Mouse (Mus musculus) limb, embryonic 12.5 days (tissue): Measurements from ENCODE around the gene C87436. TPM values are rescaled to one million over a fixed set of nuclear protein-coding genes. Genes with fewer than 3 reads are reported as not detected.
"Not testable (repeated sequence)": the region's sequence is repeated elsewhere in the genome, so short reads cannot be mapped to it uniquely, and the experiment has no call there.

Experiments used
- ATAC-seq: fragments of 200-750 bp; cut with Nextera tagmentation; 2 replicates; pipeline ENCODE4 v1.8.0; 2017; ENCODE audit warnings: low read depth, moderate TSS enrichment; ENCODE audit not compliant: insufficient number of reproducible peaks, insufficient read depth, low FRiP score, low TSS enrichment
- H3K27ac ChIP-seq: fragments of 300-500 bp; sonication (generic); 2 replicates; pipeline ENCODE4 v1.5.1; 2016; ENCODE audit warnings: mild to moderate bottlenecking, moderate library complexity
- H3K27me3 ChIP-seq: fragments of 300-500 bp; sonication (generic); 2 replicates; pipeline ENCODE4 v1.6.1; 2016; ENCODE audit warnings: mild to moderate bottlenecking, moderate library complexity
- H3K36me3 ChIP-seq: fragments of 300-500 bp; sonication (generic); 2 replicates; pipeline ENCODE4 v1.6.1; 2016; ENCODE audit warnings: mild to moderate bottlenecking, moderate library complexity
- H3K4me1 ChIP-seq: fragments of 300-500 bp; sonication (generic); replicated peaks from 2 replicates; pipeline ENCODE4 v1.6.1; 2016
- H3K4me2 ChIP-seq: fragments of 300-500 bp; sonication (generic); 2 replicates; pipeline ENCODE4 v1.6.1; 2016; ENCODE audit warnings: mild to moderate bottlenecking, moderate library complexity
- H3K4me3 ChIP-seq: fragments of 300-500 bp; sonication (generic); replicated peaks from 2 replicates; pipeline ENCODE4 v1.5.1; 2016; ENCODE audit warnings: mild to moderate bottlenecking
- H3K9ac ChIP-seq: fragments of 300-500 bp; sonication (generic); replicated peaks from 2 replicates; pipeline ENCODE4 v1.6.1; 2016; ENCODE audit warnings: mild to moderate bottlenecking, moderate library complexity
- H3K9me3 ChIP-seq: fragments of 300-500 bp; sonication (generic); 2 replicates; pipeline ENCODE4 v1.6.1; 2016; ENCODE audit warnings: mild to moderate bottlenecking, moderate library complexity
- WGBS: fragments of 180-500 bp; shearing (Covaris S2); methylation state at CpG from one replicate; pipeline ENCODE4 v1.1.7; 2016; 5-methylcytosine and 5-hydroxymethylcytosine counted together
- polyA plus RNA-seq: library from polyadenylated mRNA; unstranded; fragments of >200 nt; fragmentation: Nextera tagmentation; extraction: Ambion mirVana; gene quantifications from 2 replicates; pipeline ENCODE4 v1.2.1, GENCODE M21; 2016

C87436 gene
- polyA plus RNA-seq, 1 experiment from 2014 or later = 25.8 TPM

DNA sequence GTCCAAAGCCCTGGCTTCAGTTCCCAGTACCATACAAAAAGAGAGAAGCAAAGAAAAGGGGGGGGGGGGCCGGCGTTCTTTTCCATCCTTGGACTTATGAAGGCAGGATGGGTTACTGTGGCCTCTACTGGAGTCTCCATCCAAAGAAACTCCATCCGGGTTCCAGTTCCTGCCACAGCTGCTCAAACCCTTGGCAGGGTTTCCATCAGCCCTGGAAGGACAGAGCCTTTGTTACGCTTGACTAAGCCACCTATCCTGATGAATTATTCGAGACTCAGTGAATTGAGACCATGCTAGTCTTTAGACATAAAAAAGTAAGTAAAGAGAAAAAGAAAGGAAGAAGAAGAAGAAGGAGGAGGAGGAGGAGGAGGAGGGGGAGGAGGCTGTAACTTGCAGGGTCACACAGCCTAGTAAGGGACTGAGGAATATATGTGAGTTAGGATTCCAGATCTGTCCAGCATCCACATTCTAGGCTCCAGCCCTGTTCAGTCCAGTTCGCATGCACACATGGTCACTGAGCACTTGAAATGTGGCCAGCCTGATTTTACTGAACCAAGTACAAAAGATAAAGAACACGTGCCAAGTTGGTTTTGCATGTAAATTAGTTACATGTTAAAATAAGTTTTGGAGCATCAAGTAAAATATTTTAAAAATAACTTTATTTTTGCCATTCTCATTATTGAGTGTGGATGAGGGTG lies 47.9 kb downstream of the C87436 start:
- WGBS = 86% methylated on average over 5 of the region's 7 CpGs
- Histone ChIP-seq H3K27ac (no peak overlapping the region), H3K9me3 (no peaks in the 10 kb centered on the region), H3K9ac (no peak overlapping the region), H3K4me2 (no peak overlapping the region), H3K4me1 (peaks cover 28% of the 10 kb centered on the region), H3K36me3 (no peaks in the 10 kb centered on the region), H3K4me3 (no peak overlapping the region), H3K27me3 (no peaks in the 10 kb centered on the region)
- ATAC-seq = no peak

DNA sequence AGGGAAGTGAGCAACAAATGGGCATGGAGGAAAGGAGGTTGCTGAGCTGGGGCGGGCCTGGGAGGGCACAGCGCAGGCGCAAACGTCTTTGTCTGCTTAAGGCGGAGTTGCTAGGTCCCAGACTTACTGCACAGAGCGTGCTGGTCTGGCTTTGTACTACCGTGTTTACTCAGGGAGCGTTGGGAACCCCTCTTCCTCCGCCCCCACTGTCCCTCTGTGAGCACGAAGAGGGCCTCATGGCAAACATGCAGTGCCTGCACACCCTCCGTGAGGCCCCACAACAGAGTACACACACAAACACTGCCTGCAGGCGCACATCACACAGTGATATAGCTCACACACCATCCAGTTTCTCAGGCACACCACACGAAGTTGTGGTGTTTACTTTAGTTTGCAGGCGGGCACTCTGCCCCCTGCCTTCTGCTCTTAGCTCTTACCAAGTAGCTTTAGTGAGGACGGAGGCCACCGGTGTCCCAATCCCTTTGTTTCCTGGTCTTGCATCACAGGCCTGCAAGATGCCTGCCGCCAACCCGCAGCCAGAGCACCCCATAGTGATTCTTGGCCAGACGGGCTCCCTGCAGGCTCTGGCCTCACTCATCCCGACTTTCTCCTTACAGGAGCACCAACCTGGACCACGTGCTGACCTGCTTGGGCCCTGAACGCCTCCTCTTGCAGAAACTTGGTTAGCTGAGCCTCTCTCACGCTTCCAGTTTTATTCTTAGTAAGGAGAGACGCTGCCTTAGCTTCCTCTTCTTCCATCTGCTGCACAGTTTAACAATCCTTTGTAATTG lies 49.4 kb downstream of the C87436 start:
- Histone ChIP-seq H3K27me3 (no peaks in the 10 kb centered on the region), H3K4me2 (peak overlapping the region; percentile 27), H3K4me3 (peak overlapping the region; percentile 6; the same call in 1 of the 2 replicates), H3K9ac (peak overlapping the region; percentile 55; the same call in 1 of the 2 replicates), H3K27ac (peak overlapping the region; percentile 96), H3K36me3 (no peaks in the 10 kb centered on the region), H3K4me1 (peaks cover 19% of the 10 kb centered on the region), H3K9me3 (no peaks in the 10 kb centered on the region)
- ATAC-seq = peak; percentile 83; the same call in 1 of the 2 replicates
- WGBS = 12% methylated on average over 24 of the region's 24 CpGs

DNA sequence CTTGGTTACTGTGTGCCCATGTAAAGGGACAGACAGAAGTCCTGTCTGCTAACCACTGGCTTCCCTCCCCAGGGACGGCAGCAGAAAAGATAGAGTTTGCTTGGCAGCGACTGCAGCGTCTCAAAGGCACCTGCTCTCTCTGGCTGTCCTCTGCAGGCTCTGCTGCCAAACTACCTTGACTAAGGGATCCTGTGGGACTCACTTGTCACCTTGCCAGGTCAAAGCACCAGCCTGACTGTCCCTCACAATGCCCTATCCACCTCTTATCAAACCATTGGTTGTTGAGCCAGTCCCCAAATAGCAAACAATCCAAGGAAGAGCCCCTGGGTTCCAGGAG lies 49.9 kb downstream of the C87436 start:
- peak overlapping the region; percentile 27; the same call in 1 of the 2 replicates for H3K4me2 ChIP-seq
- no peak for ATAC-seq
- H3K9ac ChIP-seq = peak overlapping the region; percentile 55; the same call in 1 of the 2 replicates
- H3K27me3 ChIP-seq = no peaks in the 10 kb centered on the region
- H3K27ac ChIP-seq = peak overlapping the region; percentile 96
- peaks cover 19% of the 10 kb centered on the region for H3K4me1 ChIP-seq
- no peak overlapping the region for H3K4me3 ChIP-seq
- no peaks in the 10 kb centered on the region for H3K9me3 ChIP-seq
- 56% methylated on average over 3 of the region's 3 CpGs for WGBS
- H3K36me3 ChIP-seq = no peaks in the 10 kb centered on the region

DNA sequence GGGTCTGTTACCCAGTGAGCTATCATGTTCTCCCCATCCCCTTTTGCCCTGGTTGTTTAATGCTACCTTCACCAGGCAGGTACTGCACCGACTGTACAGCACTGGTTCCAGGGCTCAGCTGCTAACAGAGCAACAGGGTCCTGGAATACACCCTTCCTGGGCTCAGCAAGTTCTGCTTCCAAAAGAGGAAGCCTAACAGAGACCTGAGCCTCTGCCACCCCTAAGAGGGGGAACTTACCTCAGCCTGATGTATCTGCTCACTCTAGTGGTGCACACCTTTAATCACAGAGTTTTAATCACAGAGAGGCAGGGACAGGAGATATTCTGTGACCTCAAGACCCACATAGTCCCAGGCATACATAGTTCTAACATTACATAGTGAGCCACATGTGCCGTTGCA lies 51.8 kb downstream of the C87436 start:
- Histone ChIP-seq H3K27me3 (no peaks in the 10 kb centered on the region), H3K9ac (no peak overlapping the region), H3K4me3 (no peak overlapping the region), H3K36me3 (no peaks in the 10 kb centered on the region), H3K9me3 (no peaks in the 10 kb centered on the region; the same call in 1 of the 2 replicates), H3K27ac (no peak overlapping the region), H3K4me1 (peaks cover 24% of the 10 kb centered on the region), H3K4me2 (no peak overlapping the region)
- no peak for ATAC-seq
- 90% methylated on average over 2 of the region's 2 CpGs for WGBS

DNA sequence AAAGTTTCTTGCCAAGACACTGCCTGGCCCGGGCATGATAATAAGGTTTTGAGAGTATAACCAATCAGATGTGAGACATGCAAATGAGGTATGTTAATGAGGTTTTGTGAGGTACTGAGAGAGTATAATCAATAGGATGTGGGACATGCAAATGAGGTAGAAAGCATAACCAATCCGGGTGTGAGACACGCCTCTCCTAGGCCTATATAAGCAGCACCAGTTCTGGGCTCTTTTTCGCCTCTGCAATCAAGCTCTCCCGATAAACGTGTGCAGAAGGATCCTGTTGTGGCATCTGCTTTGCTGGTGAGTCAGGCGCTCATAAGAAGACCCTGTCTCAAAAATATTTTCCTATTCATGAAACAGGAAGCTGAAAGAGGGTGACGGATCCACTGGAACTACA lies 52.2 kb downstream of the C87436 start:
- H3K9me3 ChIP-seq, H3K4me2 ChIP-seq, H3K27me3 ChIP-seq, H3K27ac ChIP-seq, H3K36me3 ChIP-seq, H3K9ac ChIP-seq, H3K4me3 ChIP-seq, ATAC-seq: not testable (repeated sequence)
- 92% methylated on average over 8 of the region's 8 CpGs for WGBS
- peaks cover 24% of the 10 kb centered on the region for H3K4me1 ChIP-seq

DNA sequence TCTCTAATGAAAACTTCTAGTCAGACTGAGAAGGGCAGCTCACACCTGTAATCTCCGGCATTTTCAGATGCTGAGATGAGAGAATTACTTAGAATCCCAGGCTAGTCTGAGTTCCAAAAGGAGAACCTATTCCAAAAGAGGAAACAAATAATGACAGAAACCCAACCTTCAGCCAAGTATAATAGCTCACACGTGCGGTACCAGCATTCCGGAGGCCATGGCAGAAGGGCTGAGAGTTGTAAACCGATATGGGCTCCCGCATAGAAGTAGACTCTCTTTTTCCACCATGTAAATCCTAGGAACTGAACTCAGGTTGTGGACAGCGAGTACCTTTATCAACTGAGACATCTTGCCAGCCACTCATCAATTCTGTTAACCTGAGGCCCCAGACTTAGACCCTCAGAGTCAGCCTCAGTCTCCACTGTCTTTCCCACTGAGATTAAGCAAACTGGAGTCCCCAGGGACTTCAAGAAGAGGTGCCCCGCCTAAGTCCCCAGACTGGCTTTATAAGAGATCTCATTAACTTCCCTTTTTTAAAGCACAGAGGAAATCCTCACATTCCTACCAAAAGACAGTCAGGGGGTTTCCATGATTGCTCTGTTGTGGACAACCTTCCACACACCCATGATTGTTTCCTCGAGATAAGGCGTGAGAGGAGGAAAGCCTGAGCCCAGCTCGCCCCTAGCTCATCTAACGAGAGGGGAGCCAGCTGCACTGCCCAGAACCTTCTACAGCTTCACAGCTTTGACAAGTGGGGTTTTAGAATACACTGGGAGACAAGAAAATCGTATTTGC lies 55.5 kb downstream of the C87436 start:
- 66% methylated on average over 13 of the region's 13 CpGs for WGBS
- H3K27ac ChIP-seq = peak overlapping the region; percentile 41; the same call in 1 of the 2 replicates
- no peak for ATAC-seq

DNA sequence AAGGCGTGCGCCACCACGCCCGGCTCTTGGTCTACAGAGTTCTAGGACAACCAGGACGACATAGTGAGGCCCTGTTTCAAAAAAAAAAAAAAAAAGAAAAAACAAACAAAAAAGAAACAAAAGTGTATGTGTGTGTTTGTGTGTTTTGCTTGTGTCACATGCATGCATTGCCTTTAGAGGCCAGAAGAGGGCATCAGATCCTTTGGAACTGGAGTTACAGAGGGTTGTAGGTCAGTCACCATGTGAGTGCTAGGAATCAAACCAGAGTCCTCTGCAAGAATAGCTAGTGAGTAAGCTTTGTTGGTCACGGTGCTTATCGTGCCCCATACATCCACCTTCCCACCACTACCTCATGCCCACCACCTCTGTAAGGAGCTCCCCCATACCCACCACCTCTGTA lies 56.6 kb downstream of the C87436 start:
- no peak for ATAC-seq
- H3K4me1 ChIP-seq = peaks cover 35% of the 10 kb centered on the region
- no peak overlapping the region for H3K9ac ChIP-seq
- H3K4me3 ChIP-seq = no peak overlapping the region
- no peak overlapping the region for H3K4me2 ChIP-seq
- 96% methylated on average over 7 of the region's 7 CpGs for whole genome bisulfite sequencing
- no peak overlapping the region for H3K27ac ChIP-seq
- no peaks in the 10 kb centered on the region for H3K27me3 ChIP-seq
- no peaks in the 10 kb centered on the region for H3K36me3 ChIP-seq
- no peaks in the 10 kb centered on the region; the same call in 1 of the 2 replicates for H3K9me3 ChIP-seq

More for the DNA sequence above, 55.5 kb downstream of the C87436 start:
- H3K4me2 ChIP-seq = no peak overlapping the region
- H3K27me3 ChIP-seq = no peaks in the 10 kb centered on the region
- no peaks in the 10 kb centered on the region for H3K36me3 ChIP-seq
- peaks cover 35% of the 10 kb centered on the region for H3K4me1 ChIP-seq
- H3K9ac ChIP-seq = no peak overlapping the region
- no peaks in the 10 kb centered on the region; the same call in 1 of the 2 replicates for H3K9me3 ChIP-seq
- H3K4me3 ChIP-seq = no peak overlapping the region

DNA sequence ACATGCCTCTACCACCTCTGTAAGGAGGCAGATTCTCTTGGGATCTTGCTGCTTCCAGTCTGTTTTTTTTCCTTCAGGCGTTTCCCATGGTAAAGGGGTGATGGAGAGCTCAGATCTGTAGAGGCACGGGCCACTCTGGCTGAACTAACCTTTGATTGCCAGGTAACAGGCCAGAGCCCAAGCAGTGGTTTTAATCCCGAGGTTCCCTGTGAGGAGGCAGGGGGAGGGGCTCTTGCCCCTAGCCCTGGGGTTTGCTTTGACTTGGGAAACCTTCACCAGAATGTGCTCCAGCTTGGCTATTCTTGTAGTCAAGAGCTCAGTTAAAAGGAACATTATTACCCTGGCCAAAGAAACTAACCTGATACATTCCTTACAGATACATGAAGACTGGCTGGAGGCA lies 57.5 kb downstream of the C87436 start:
- H3K4me1 ChIP-seq = peaks cover 35% of the 10 kb centered on the region
- no peak overlapping the region for H3K4me3 ChIP-seq
- peak overlapping the region; percentile 12; the same call in 1 of the 2 replicates for H3K27ac ChIP-seq
- no peaks in the 10 kb centered on the region for H3K36me3 ChIP-seq
- H3K9ac ChIP-seq = no peak overlapping the region
- WGBS = 52% methylated on average over 3 of the region's 3 CpGs
- H3K9me3 ChIP-seq = no peaks in the 10 kb centered on the region; the same call in 1 of the 2 replicates
- no peak overlapping the region for H3K4me2 ChIP-seq
- no peak for ATAC-seq
- no peaks in the 10 kb centered on the region for H3K27me3 ChIP-seq

DNA sequence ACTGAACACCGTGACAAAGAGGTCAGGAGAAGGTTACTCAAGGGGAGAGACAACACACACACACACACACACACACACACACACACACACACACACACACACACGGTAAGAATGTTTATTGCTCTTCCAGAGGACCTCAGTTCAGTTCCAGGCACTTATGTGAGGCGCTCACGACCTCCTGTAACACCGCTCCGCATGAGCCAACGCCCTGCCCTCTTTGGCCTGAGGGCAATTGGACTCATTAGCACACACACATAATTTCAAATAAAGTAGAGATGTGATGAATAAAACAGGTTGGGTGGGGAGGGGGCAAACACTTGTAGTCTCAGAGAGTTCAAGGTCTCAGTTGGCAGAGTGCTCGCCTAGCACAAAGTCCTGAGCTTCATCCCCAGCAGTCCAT lies 58.0 kb downstream of the C87436 start:
- ATAC-seq = no peak
- WGBS = 69% methylated on average over 8 of the region's 8 CpGs
- no peaks in the 10 kb centered on the region; the same call in 1 of the 2 replicates for H3K9me3 ChIP-seq
- H3K36me3 ChIP-seq = no peaks in the 10 kb centered on the region
- peaks cover 35% of the 10 kb centered on the region for H3K4me1 ChIP-seq
- H3K27me3 ChIP-seq = no peaks in the 10 kb centered on the region
- H3K27ac ChIP-seq = peak overlapping the region; percentile 12; the same call in 1 of the 2 replicates
- H3K4me2 ChIP-seq = no peak overlapping the region
- H3K4me3 ChIP-seq = no peak overlapping the region
- H3K9ac ChIP-seq = no peak overlapping the region

DNA sequence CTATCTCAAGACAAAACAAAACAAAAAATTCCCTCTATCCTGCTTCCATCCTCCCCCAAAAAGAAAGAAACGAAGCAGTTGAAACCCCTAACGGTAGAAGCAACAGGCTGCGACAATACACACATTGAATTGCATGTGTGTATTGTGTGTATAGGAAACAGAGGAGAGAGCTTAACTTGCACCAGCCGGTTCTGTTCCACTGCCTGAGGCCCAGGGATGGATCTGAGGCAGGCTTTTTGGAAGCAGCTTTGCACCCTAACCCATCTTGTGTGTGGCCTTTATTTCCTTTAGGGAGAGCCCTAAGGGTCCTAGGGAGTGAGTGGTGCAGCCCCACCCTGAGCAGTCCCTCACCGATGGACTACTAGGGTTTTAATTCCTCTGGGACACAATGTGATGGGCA lies 58.4 kb downstream of the C87436 start:
- WGBS = 78% methylated on average over 5 of the region's 5 CpGs
- H3K9me3 ChIP-seq = no peaks in the 10 kb centered on the region; the same call in 1 of the 2 replicates
- ATAC-seq = no peak
- H3K27ac ChIP-seq = 0 out of 2 replicates have a peak overlapping the region, but pooled peaks have one; percentile 73
- peak overlapping the region; percentile 48 for H3K4me2 ChIP-seq
- no peak overlapping the region for H3K9ac ChIP-seq
- peaks cover 35% of the 10 kb centered on the region for H3K4me1 ChIP-seq
- H3K36me3 ChIP-seq = no peaks in the 10 kb centered on the region
- no peaks in the 10 kb centered on the region for H3K27me3 ChIP-seq
- H3K4me3 ChIP-seq = 0 out of 2 replicates have a peak overlapping the region, but pooled peaks have one; percentile 31
